Mouse (Mus musculus): Measurements from ENCODE around the gene Hyal4. TPM values are rescaled to one million over a fixed set of nuclear protein-coding genes. Genes with fewer than 3 reads are reported as not detected.

Gene Hyal4
- polyA plus RNA-seq, 1 experiment from 2014 or later = not detected

GRCm38 (mm10) chr6:24779182-24779581, 31.1 kb downstream of the Hyal4 start:
- Histone ChIP-seq H3K9ac (no peak overlapping the region), H3K27ac (no peak overlapping the region), H3K9me3 (ENCODE audit: control insufficient read depth, low read length) (no peaks in the 10 kb centered on the region), H3K4me1 (replicated peaks; ENCODE audit: control insufficient read depth, insufficient read depth, low read length) (no peaks in the 10 kb centered on the region), H3K4me2 (replicated peaks) (no peak overlapping the region), H3K36me3 (replicated peaks; ENCODE audit: control insufficient read depth, insufficient read depth) (no peaks in the 10 kb centered on the region), H3K27me3 (ENCODE audit: control insufficient read depth, insufficient read depth, low read length) (no peaks in the 10 kb centered on the region), H3K4me3 (replicated peaks; ENCODE audit: low read length) (no peak overlapping the region)
- DNase-seq (ENCODE audit: low spot score) (no peak), ATAC-seq (ENCODE audit: low FRiP score) (no peak)
- 65% methylated on average over 2 of the region's 2 CpGs for WGBS

GRCm38 (mm10) chr6:24790888-24791287, 42.8 kb downstream of the Hyal4 start, which contains the start of gene Spam1:
TSS of gene Spam1 (plus strand) at chr6:24791188.
- ATAC-seq (ENCODE audit: low FRiP score) = no peak
- H3K27me3 ChIP-seq (ENCODE audit: control insufficient read depth, insufficient read depth, low read length) = no peaks in the 10 kb centered on the region
- H3K9ac ChIP-seq = no peak within 1 kb of the TSS
- H3K9me3 ChIP-seq (ENCODE audit: control insufficient read depth, low read length) = no peaks in the 10 kb centered on the region
- no peak within 1 kb of the TSS for H3K4me3 ChIP-seq (replicated peaks; ENCODE audit: low read length)
- no peak within 1 kb of the TSS for H3K27ac ChIP-seq
- no peaks in the 10 kb centered on the region for H3K36me3 ChIP-seq (replicated peaks; ENCODE audit: control insufficient read depth, insufficient read depth)
- no peak within 1 kb of the TSS for H3K4me2 ChIP-seq (replicated peaks)
- no peaks in the 10 kb centered on the region for H3K4me1 ChIP-seq (replicated peaks; ENCODE audit: control insufficient read depth, insufficient read depth, low read length)
- DNase-seq (ENCODE audit: low spot score) = no peak

Other genes with a start within 250 kb of the Hyal4 start
- gene Iqub, start 233.3 kb upstream of the Hyal4 start, polyA plus RNA-seq (2014; fragmentation: Nextera tagmentation; extraction: Ambion mirVana) = 3.3 and 4.4 TPM in 2 replicates
- gene Ndufa5, start 220.3 kb upstream of the Hyal4 start, polyA plus RNA-seq (2014; fragmentation: Nextera tagmentation; extraction: Ambion mirVana) = 389 and 483 TPM in 2 replicates
- 0.12 TPM in 1 of 2 replicates, not detected in the other for gene Asb15, start 220.2 kb upstream of the Hyal4 start, polyA plus RNA-seq (2014; fragmentation: Nextera tagmentation; extraction: Ambion mirVana)
- not detected in 2 replicates for gene Lmod2, start 150.6 kb upstream of the Hyal4 start, polyA plus RNA-seq (2014; fragmentation: Nextera tagmentation; extraction: Ambion mirVana)
- 47.0 and 48.4 TPM in 2 replicates for gene Wasl, start 83.3 kb upstream of the Hyal4 start, polyA plus RNA-seq (2014; fragmentation: Nextera tagmentation; extraction: Ambion mirVana)
- not detected in 2 replicates for gene Hyal6, start 15.1 kb upstream of the Hyal4 start, polyA plus RNA-seq (2014; fragmentation: Nextera tagmentation; extraction: Ambion mirVana)
- gene Spam1, start 42.9 kb downstream of the Hyal4 start, polyA plus RNA-seq (2014; fragmentation: Nextera tagmentation; extraction: Ambion mirVana) = not detected in 2 replicates
- not detected in 2 replicates for gene Hyal5, start 109.7 kb downstream of the Hyal4 start, polyA plus RNA-seq (2014; fragmentation: Nextera tagmentation; extraction: Ambion mirVana)
- 4.2 and 7.8 TPM in 2 replicates for gene Tmem229a, start 208.0 kb downstream of the Hyal4 start, polyA plus RNA-seq (2014; fragmentation: Nextera tagmentation; extraction: Ambion mirVana)

All from hindbrain, embryonic 14.5 days (tissue).